Mouse (Mus musculus) small intestine, adult 2 months (tissue): Measurements from ENCODE around the gene Cldn16.

Experiments used
- CTCF ChIP-seq: fragments of 200-500 bp; IDR thresholded peaks from 2 replicates; pipeline ENCODE4 v1.5.1; 2012; ENCODE audit warnings: low read depth, mild to moderate bottlenecking, control low read depth, inconsistent platforms, low read length, moderate library complexity, mixed read lengths; ENCODE audit not compliant: insufficient replicate concordance, insufficient read length; ENCODE audit errors: extremely low read depth
- POLR2A ChIP-seq: fragments of 200-500 bp; IDR thresholded peaks from 2 replicates; pipeline ENCODE4 v1.6.1; 2012; ENCODE audit warnings: low read depth, mild to moderate bottlenecking, control low read depth, inconsistent platforms, low read length, moderate library complexity

GRCm38 (mm10) chr16:26422078-26422477 lies 40.9 kb upstream of the Cldn16 start:
- TF ChIP-seq POLR2A (no peak), CTCF (no peak)
